Mouse (Mus musculus): ENCODE data around the gene Wdr48.

DNA sequence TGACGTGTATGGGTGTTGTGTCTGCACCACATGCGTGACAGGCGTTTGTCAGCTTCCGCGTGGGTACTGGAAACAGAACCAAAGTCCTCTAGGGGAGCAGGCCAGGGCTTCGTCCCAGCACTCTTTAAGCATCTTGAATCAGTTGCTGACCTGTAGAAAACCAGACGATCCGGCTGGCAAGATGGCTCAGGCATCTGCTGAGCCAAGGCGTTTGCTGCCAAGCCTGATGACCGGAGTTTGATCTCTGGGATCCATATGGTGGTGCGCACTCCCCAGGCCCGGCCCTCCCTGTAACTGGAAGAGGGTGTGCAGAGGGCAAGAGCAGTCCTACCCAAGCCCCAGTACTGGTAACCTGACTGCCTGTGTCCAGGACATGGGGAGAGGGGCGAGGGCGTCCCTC lies 47.2 kb downstream of the Wdr48 start:
- no peak for TF ChIP-seq EP300 (IDR thresholded peaks at IDR 0.05; ENCODE audit: low read length)
- TF ChIP-seq RAD21 (IDR thresholded peaks at IDR 0.05; ENCODE audit: low read depth, low read length), result no peak
- no peak for TF ChIP-seq PAX5 (IDR thresholded peaks at IDR 0.05; ENCODE audit: low read length)
- TF ChIP-seq GABPA (IDR thresholded peaks at IDR 0.05; ENCODE audit: insufficient replicate concordance, low read depth, low read length), result no peak
- TF ChIP-seq NRF1 (IDR thresholded peaks at IDR 0.05; ENCODE audit: low read depth, low read length), result no peak
- no peak for TF ChIP-seq POLR2A (IDR thresholded peaks at IDR 0.05; ENCODE audit: low read depth, low read length)
- TF ChIP-seq ZC3H11A (IDR thresholded peaks at IDR 0.05; ENCODE audit: low read depth, low read length), result no peak
- no peak for TF ChIP-seq CTCF (conservative IDR thresholded peaks at IDR 0.05 in 1 of 2, IDR thresholded peaks at IDR 0.05 in 1 of 2; ENCODE audit: low read depth in 2 of 2, low read length in 2 of 2)
- no peak for TF ChIP-seq JUND (conservative IDR thresholded peaks at IDR 0.05; ENCODE audit: low read depth, low read length)

Measured in CH12.LX (cell line).